Mouse (Mus musculus): Measurements from ENCODE around the gene Lyl1. TPM values are rescaled to one million over a fixed set of nuclear protein-coding genes. Genes with fewer than 3 reads are reported as not detected.

The Lyl1 gene
- polyA plus RNA-seq, 1 experiment from 2014 or later: 5.0 TPM

DNA sequence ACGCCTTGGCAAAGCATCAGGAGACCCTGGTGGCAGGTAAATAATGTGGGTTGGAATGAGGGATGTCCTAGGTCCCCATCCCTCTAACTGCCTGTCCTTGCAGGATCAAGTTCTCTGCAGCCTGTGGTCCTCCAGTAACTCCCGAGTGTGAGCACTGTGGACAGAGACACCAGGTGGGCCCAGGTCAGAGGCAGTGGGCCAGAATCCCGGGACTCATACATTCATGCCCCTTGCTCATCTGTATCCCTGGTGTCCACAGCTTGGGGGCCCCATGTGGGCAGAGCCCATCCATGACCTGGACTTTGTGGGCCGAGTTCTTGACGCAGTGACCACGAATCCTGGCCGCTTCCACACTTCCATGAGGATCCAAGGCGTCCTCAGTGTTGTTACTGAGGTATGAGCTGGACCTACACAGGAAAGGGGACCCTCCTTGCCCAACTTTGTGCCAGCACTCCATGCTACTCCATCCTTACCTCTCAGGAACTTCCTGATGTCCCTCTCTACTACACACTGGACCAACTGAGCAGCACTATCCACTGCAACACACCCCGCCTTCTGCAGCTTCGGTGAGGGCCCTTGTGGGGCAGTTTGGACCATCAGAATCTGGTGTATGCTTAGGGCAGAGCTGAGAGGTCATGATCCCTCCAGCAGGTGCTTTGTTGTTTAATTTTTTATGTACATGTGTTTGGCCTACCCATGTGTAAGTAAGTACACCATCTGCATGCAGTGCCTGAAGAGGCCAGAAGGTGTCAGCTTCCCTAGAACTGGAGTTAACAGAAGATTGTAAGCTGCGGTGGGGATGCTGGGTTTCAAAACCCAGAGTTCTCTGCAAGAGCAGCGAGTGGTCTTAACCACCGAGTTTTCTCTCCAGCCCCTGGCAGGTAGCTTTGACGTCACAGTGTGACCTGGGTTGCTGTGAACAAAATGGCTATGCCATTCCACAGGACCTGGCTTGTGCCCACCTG lies 3.8 kb upstream of the Lyl1 start:
- WGBS: 85% methylated on average over 14 of the region's 14 CpGs
- Histone ChIP-seq H3K36me3 (ENCODE audit: control insufficient read depth, insufficient read depth, low read length) (peaks cover 3% of the 10 kb centered on the region; the same call in 1 of the 2 replicates), H3K4me3 (ENCODE audit: low read depth, low read length) (no peak overlapping the region), H3K4me2 (ENCODE audit: low read depth, low read length, severe bottlenecking) (no peak overlapping the region), H3K4me1 (replicated peaks; ENCODE audit: control insufficient read depth, insufficient read depth, low read length) (peaks cover 1% of the 10 kb centered on the region; the same call in 1 of the 2 replicates), H3K9me3 (ENCODE audit: control insufficient read depth, low read length) (no peaks in the 10 kb centered on the region), H3K9ac (ENCODE audit: low read length) (no peak overlapping the region), H3K27me3 (ENCODE audit: control insufficient read depth, insufficient read depth, low read length) (peaks cover 16% of the 10 kb centered on the region), H3K27ac (ENCODE audit: low read depth, low read length) (no peak overlapping the region)
- peak; percentile 70 for DNase-seq (ENCODE audit: low spot score)
- no peak for ATAC-seq (replicated peaks; ENCODE audit: low FRiP score)

DNA sequence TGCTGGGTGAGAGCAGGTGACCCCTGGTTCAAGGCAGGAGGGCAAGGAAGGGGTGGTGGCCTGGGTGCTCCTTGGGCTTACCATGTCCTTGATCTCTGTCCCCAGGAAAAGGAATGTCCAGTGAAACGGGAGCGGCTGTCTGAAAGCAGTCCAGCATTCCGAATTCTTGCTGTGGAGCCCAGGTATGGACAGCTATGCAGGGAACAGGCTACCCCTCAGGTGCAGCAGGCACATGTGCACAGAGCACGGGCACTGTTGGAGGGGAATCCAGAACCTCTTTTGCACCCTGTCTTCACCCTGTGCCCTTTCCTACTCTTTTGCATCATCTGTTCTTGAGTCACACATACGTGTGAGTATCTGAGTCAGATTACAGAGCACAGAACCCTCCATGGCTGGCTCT lies 3.0 kb upstream of the Lyl1 start:
- Histone ChIP-seq H3K36me3 (ENCODE audit: control insufficient read depth, insufficient read depth, low read length) (peaks cover 3% of the 10 kb centered on the region; the same call in 1 of the 2 replicates), H3K4me1 (replicated peaks; ENCODE audit: control insufficient read depth, insufficient read depth, low read length) (peaks cover 1% of the 10 kb centered on the region; the same call in 1 of the 2 replicates), H3K9ac (ENCODE audit: low read length) (no peak overlapping the region), H3K27ac (ENCODE audit: low read depth, low read length) (no peak overlapping the region), H3K27me3 (ENCODE audit: control insufficient read depth, insufficient read depth, low read length) (peaks cover 24% of the 10 kb centered on the region), H3K4me2 (ENCODE audit: low read depth, low read length, severe bottlenecking) (no peak overlapping the region), H3K4me3 (ENCODE audit: low read depth, low read length) (no peak overlapping the region), H3K9me3 (ENCODE audit: control insufficient read depth, low read length) (no peaks in the 10 kb centered on the region)
- no peak for DNase-seq (ENCODE audit: low spot score)
- no peak for ATAC-seq (replicated peaks; ENCODE audit: low FRiP score)
- 89% methylated on average over 5 of the region's 5 CpGs for WGBS

DNA sequence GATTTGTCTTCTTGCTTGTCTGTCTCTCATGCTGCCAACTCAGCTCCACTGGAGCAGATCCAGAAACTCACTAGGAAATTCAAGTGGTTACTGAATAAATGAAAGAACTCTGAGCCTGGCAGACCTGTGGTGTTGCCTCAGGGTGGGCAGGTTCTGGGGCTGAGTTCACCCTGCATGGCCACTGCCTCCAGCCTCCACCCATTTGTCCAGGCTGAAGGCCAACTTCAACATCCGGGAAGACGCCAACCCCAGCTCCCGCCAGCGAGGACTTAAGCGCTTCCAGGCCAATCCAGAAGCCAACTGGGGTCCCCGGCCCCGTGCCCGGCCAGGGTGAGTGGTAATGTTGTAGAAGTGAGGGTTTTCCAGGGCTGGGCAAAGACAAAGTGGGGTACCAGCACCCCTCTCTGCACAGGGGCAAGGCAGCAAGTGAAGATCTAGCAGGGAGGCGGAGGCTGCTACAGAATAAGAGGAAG lies 2.3 kb upstream of the Lyl1 start:
- Histone ChIP-seq H3K9me3 (ENCODE audit: control insufficient read depth, low read length) (no peaks in the 10 kb centered on the region), H3K27ac (ENCODE audit: low read depth, low read length) (no peak overlapping the region), H3K27me3 (ENCODE audit: control insufficient read depth, insufficient read depth, low read length) (peaks cover 31% of the 10 kb centered on the region), H3K9ac (ENCODE audit: low read length) (no peak overlapping the region), H3K4me2 (ENCODE audit: low read depth, low read length, severe bottlenecking) (no peak overlapping the region), H3K4me3 (ENCODE audit: low read depth, low read length) (no peak overlapping the region), H3K4me1 (replicated peaks; ENCODE audit: control insufficient read depth, insufficient read depth, low read length) (peaks cover 3% of the 10 kb centered on the region; the same call in 1 of the 2 replicates), H3K36me3 (ENCODE audit: control insufficient read depth, insufficient read depth, low read length) (peaks cover 3% of the 10 kb centered on the region; the same call in 1 of the 2 replicates)
- DNase-seq (ENCODE audit: low spot score) (no peak), ATAC-seq (replicated peaks; ENCODE audit: low FRiP score) (no peak)
- 92% methylated on average over 9 of the region's 9 CpGs for WGBS

DNA sequence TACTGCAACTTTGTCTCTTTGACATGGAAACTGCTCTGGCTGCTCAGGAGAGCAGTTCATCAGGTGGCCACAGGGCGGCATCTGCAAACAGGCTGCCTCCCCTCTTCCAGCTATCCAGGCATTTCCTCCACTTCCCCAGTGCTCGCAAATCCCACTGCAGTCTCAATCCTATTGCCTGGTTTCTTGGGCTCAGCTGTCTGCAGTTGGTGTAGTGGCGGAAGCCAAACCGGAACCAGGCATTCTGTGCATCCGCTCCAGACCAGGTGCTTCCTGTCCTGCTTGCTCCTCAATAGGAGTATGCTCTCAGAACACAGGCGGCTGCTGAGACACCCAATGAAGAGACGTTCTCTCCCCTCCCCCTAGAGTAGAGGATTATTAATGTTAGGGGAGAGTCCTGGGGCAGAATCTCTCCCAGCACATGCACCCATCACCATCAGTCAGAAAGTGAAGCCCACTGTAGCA lies 1.4 kb upstream of the Lyl1 start:
- ATAC-seq (replicated peaks; ENCODE audit: low FRiP score) (no peak), DNase-seq (ENCODE audit: low spot score) (peak; percentile 83)
- Histone ChIP-seq H3K9ac (ENCODE audit: low read length) (no peak overlapping the region), H3K4me2 (ENCODE audit: low read depth, low read length, severe bottlenecking) (no peak overlapping the region), H3K9me3 (ENCODE audit: control insufficient read depth, low read length) (no peaks in the 10 kb centered on the region), H3K4me3 (ENCODE audit: low read depth, low read length) (no peak overlapping the region), H3K4me1 (replicated peaks; ENCODE audit: control insufficient read depth, insufficient read depth, low read length) (peaks cover 3% of the 10 kb centered on the region; the same call in 1 of the 2 replicates), H3K27ac (ENCODE audit: low read depth, low read length) (no peak overlapping the region), H3K27me3 (ENCODE audit: control insufficient read depth, insufficient read depth, low read length) (peaks cover 40% of the 10 kb centered on the region), H3K36me3 (ENCODE audit: control insufficient read depth, insufficient read depth, low read length) (peaks cover 3% of the 10 kb centered on the region; the same call in 1 of the 2 replicates)
- WGBS: 71% methylated on average over 7 of the region's 7 CpGs

GRCm38 (mm10) chr8:84700526-84700925 lies 731 bp upstream of the Lyl1 start:
- no peaks in the 10 kb centered on the region for H3K9me3 ChIP-seq (ENCODE audit: control insufficient read depth, low read length)
- H3K4me1 ChIP-seq (replicated peaks; ENCODE audit: control insufficient read depth, insufficient read depth, low read length): peaks cover 6% of the 10 kb centered on the region; the same call in 1 of the 2 replicates
- no peak for DNase-seq (ENCODE audit: low spot score)
- H3K36me3 ChIP-seq (ENCODE audit: control insufficient read depth, insufficient read depth, low read length): no peaks in the 10 kb centered on the region; the same call in 1 of the 2 replicates
- no peak overlapping the region for H3K27ac ChIP-seq (ENCODE audit: low read depth, low read length)
- no peak overlapping the region for H3K4me3 ChIP-seq (ENCODE audit: low read depth, low read length)
- peaks cover 47% of the 10 kb centered on the region for H3K27me3 ChIP-seq (ENCODE audit: control insufficient read depth, insufficient read depth, low read length)
- no peak overlapping the region for H3K4me2 ChIP-seq (ENCODE audit: low read depth, low read length, severe bottlenecking)
- WGBS: 76% methylated on average over 5 of the region's 5 CpGs
- no peak for ATAC-seq (replicated peaks; ENCODE audit: low FRiP score)
- H3K9ac ChIP-seq (ENCODE audit: low read length): no peak overlapping the region

DNA sequence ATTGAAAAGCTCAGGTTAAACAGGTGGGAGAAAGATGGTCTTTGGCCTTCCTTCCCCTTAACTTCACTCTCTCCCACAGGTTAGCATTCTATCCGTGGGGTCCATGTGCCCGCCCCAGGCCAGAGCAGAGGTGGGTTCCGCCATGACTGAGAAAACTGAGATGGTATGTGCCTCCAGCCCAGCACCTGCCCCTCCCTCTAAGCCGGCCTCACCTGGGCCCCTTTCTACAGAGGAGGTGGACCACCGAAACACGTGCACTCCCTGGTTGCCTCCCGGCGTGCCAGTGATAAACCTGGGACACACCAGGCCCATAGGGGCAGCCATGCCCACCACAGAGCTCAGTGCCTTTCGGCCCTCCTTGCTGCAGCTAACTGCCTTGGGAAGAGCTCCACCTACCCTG lies 1.3 kb downstream of the Lyl1 start:
- peaks cover 61% of the 10 kb centered on the region for H3K27me3 ChIP-seq (ENCODE audit: control insufficient read depth, insufficient read depth, low read length)
- H3K27ac ChIP-seq (ENCODE audit: low read depth, low read length): no peak overlapping the region
- ATAC-seq (replicated peaks; ENCODE audit: low FRiP score): no peak

DNA sequence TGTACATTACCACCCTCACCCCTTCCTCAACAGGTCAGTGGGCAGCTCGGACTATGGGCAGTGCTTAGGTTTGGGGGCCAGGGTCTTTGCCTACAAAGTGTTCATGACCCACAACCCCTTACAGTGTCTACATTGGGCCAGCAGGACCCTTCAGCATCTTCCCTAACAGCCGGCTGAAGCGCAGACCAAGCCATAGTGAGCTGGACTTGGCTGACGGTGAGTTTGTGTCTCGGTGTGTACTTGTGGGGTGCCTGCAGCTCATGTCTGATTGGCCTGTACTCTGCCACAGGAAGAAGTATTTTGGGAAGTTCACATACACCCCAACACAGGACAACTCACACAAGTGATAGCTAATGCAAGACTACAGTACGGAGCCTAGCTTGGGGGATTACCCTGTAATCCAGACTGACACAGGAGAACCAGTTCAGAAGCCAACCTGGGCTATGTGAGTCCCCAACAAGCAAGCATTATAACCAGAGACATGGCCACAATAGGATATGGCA lies 1.8 kb downstream of the Lyl1 start:
- 81% methylated on average over 6 of the region's 6 CpGs for WGBS
- H3K4me2 ChIP-seq (ENCODE audit: low read depth, low read length, severe bottlenecking): no peak overlapping the region
- DNase-seq (ENCODE audit: low spot score) (no peak), ATAC-seq (replicated peaks; ENCODE audit: low FRiP score) (no peak)
- no peak overlapping the region for H3K9ac ChIP-seq (ENCODE audit: low read length)
- peaks cover 22% of the 10 kb centered on the region for H3K4me1 ChIP-seq (replicated peaks; ENCODE audit: control insufficient read depth, insufficient read depth, low read length)
- H3K4me3 ChIP-seq (ENCODE audit: low read depth, low read length): no peak overlapping the region
- H3K27me3 ChIP-seq (ENCODE audit: control insufficient read depth, insufficient read depth, low read length): peaks cover 66% of the 10 kb centered on the region
- H3K9me3 ChIP-seq (ENCODE audit: control insufficient read depth, low read length): no peaks in the 10 kb centered on the region
- H3K27ac ChIP-seq (ENCODE audit: low read depth, low read length): no peak overlapping the region
- no peaks in the 10 kb centered on the region; the same call in 1 of the 2 replicates for H3K36me3 ChIP-seq (ENCODE audit: control insufficient read depth, insufficient read depth, low read length)

More for the DNA sequence above, 1.3 kb downstream of the Lyl1 start:
- 0 out of 2 replicates have a peak overlapping the region, but pooled peaks have one; percentile 11 for H3K4me2 ChIP-seq (ENCODE audit: low read depth, low read length, severe bottlenecking)
- peaks cover 17% of the 10 kb centered on the region for H3K4me1 ChIP-seq (replicated peaks; ENCODE audit: control insufficient read depth, insufficient read depth, low read length)
- peak overlapping the region; percentile 9; the same call in 1 of the 2 replicates for H3K4me3 ChIP-seq (ENCODE audit: low read depth, low read length)
- 62% methylated on average over 9 of the region's 9 CpGs for WGBS
- DNase-seq (ENCODE audit: low spot score): no peak
- no peak overlapping the region; the same call in 1 of the 2 replicates for H3K9ac ChIP-seq (ENCODE audit: low read length)
- H3K9me3 ChIP-seq (ENCODE audit: control insufficient read depth, low read length): no peaks in the 10 kb centered on the region
- no peaks in the 10 kb centered on the region; the same call in 1 of the 2 replicates for H3K36me3 ChIP-seq (ENCODE audit: control insufficient read depth, insufficient read depth, low read length)

DNA sequence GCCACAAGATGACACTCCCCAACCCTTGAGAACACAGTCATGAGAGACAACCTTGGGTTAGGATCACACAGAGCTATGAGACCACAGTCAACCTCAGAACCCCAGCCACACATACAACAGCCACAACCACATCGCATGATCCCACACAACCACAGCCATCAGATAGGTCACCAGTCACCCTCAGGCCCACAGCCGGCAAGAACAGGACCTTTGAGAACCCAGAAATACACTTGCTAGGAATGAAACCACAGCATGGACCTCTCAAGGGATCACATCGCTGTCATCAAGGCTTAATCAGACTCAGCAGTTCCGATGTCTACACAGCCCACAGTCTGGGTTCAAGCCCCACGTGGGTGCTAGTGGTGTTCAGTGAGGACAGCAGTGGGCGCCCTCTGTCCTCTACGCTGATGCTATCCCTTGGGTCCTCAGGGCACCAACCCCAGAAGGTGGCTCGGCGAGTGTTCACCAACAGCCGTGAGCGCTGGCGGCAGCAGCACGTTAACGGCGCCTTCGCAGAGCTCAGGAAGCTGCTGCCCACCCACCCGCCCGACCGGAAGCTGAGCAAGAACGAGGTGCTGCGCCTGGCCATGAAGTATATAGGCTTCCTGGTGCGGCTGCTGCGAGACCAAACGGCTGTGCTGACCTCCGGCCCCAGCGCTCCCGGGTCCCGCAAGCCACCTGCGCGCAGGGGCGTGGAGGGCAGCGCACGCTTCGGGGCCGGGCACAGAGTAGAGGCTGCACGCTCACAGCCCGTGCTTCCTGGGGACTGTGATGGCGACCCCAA lies 2.4 kb downstream of the Lyl1 start:
- ATAC-seq (replicated peaks; ENCODE audit: low FRiP score): no peak
- peak; percentile 66 for DNase-seq (ENCODE audit: low spot score)
- Histone ChIP-seq H3K9me3 (ENCODE audit: control insufficient read depth, low read length) (no peaks in the 10 kb centered on the region), H3K4me2 (ENCODE audit: low read depth, low read length, severe bottlenecking) (peak overlapping the region; percentile 28), H3K4me3 (ENCODE audit: low read depth, low read length) (peak overlapping the region; percentile 10; the same call in 1 of the 2 replicates), H3K9ac (ENCODE audit: low read length) (no peak overlapping the region), H3K27ac (ENCODE audit: low read depth, low read length) (no peak overlapping the region), H3K27me3 (ENCODE audit: control insufficient read depth, insufficient read depth, low read length) (peaks cover 70% of the 10 kb centered on the region), H3K36me3 (ENCODE audit: control insufficient read depth, insufficient read depth, low read length) (no peaks in the 10 kb centered on the region), H3K4me1 (replicated peaks; ENCODE audit: control insufficient read depth, insufficient read depth, low read length) (peaks cover 26% of the 10 kb centered on the region)
- 9% methylated on average over 38 of the region's 38 CpGs for WGBS

Measured in forebrain, embryonic 11.5 days (tissue).